Mouse (Mus musculus): ENCODE measurements around the gene Vamp5. TPM values are rescaled to one million over a fixed set of nuclear protein-coding genes. Genes with fewer than 3 reads are reported as not detected.

Vamp5 gene
- polyA plus RNA-seq, 1 experiment from 2014 or later, result 4.9 TPM

DNA sequence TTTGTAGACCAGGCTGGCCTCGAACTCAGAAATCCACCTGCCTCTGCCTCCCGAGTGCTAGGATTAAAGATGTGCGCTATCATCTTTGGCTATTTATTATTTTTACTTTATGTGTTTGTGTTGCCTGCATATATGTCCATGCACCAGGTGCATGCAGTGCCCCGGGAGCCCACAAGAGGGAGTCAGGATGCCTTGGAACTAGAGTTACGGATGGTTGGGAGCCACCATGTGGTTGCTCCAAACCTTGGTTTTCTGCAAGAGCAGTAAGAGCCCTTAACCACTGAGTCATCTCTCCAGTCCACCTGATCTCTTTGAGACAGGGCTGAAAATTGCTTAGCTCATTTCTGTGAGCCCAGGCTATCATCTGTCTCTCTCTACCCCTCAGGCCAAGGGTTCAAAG, 26.9 kb upstream of the Vamp5 start:
- H3K36me3 ChIP-seq (ENCODE audit: inconsistent target), result no peaks in the 10 kb centered on the region
- H3K79me2 ChIP-seq (ENCODE audit: inconsistent target), result no peaks in the 10 kb centered on the region
- WGBS (ENCODE audit: missing documents), result 0% methylated on average over 4 of the region's 5 CpGs
- no peak overlapping the region for H3K27ac ChIP-seq
- H3K4me3 ChIP-seq (ENCODE audit: inconsistent target), result no peak overlapping the region

- Histone ChIP-seq H3K79me2 (ENCODE audit: inconsistent target) (no peaks in the 10 kb centered on the region), H3K4me3 (ENCODE audit: inconsistent target) (no peak overlapping the region), H3K27ac (no peak overlapping the region), H3K36me3 (ENCODE audit: inconsistent target) (no peaks in the 10 kb centered on the region)
- WGBS (ENCODE audit: missing documents), result 98% methylated on average over 7 of the region's 7 CpGs
Observed at GRCm38 (mm10) chr6:72405356-72405755, 25.1 kb upstream of the Vamp5 start.

GRCm38 (mm10) chr6:72401875-72402274, 21.6 kb upstream of the Vamp5 start:
- H3K79me2 ChIP-seq (ENCODE audit: inconsistent target), result no peaks in the 10 kb centered on the region
- H3K4me3 ChIP-seq (ENCODE audit: inconsistent target), result no peak overlapping the region
- 19% methylated on average over 7 of the region's 7 CpGs for WGBS (ENCODE audit: missing documents)
- no peak overlapping the region for H3K27ac ChIP-seq
- H3K36me3 ChIP-seq (ENCODE audit: inconsistent target), result no peaks in the 10 kb centered on the region

- no peaks in the 10 kb centered on the region for H3K79me2 ChIP-seq (ENCODE audit: inconsistent target)
- H3K4me3 ChIP-seq (ENCODE audit: inconsistent target), result no peak overlapping the region
- H3K36me3 ChIP-seq (ENCODE audit: inconsistent target), result no peaks in the 10 kb centered on the region
- 89% methylated on average over 2 of the region's 2 CpGs for WGBS (ENCODE audit: missing documents)
- H3K27ac ChIP-seq, result no peak overlapping the region
Observed at GRCm38 (mm10) chr6:72399967-72400366, 19.7 kb upstream of the Vamp5 start.

- H3K4me3 ChIP-seq (ENCODE audit: inconsistent target), result no peak overlapping the region
- H3K36me3 ChIP-seq (ENCODE audit: inconsistent target), result no peaks in the 10 kb centered on the region
- WGBS (ENCODE audit: missing documents), result 91% methylated on average over 7 of the region's 10 CpGs
- H3K79me2 ChIP-seq (ENCODE audit: inconsistent target), result no peaks in the 10 kb centered on the region
- no peak overlapping the region for H3K27ac ChIP-seq
Observed at GRCm38 (mm10) chr6:72396837-72397251, 16.6 kb upstream of the Vamp5 start.

- peaks cover 16% of the 10 kb centered on the region for H3K36me3 ChIP-seq (ENCODE audit: inconsistent target)
- 98% methylated on average over 4 of the region's 5 CpGs for WGBS (ENCODE audit: missing documents)
- H3K79me2 ChIP-seq (ENCODE audit: inconsistent target), result peaks cover 36% of the 10 kb centered on the region
- H3K4me3 ChIP-seq (ENCODE audit: inconsistent target), result no peak overlapping the region
- no peak overlapping the region for H3K27ac ChIP-seq
Observed at GRCm38 (mm10) chr6:72392341-72392740, 12.1 kb upstream of the Vamp5 start.

DNA sequence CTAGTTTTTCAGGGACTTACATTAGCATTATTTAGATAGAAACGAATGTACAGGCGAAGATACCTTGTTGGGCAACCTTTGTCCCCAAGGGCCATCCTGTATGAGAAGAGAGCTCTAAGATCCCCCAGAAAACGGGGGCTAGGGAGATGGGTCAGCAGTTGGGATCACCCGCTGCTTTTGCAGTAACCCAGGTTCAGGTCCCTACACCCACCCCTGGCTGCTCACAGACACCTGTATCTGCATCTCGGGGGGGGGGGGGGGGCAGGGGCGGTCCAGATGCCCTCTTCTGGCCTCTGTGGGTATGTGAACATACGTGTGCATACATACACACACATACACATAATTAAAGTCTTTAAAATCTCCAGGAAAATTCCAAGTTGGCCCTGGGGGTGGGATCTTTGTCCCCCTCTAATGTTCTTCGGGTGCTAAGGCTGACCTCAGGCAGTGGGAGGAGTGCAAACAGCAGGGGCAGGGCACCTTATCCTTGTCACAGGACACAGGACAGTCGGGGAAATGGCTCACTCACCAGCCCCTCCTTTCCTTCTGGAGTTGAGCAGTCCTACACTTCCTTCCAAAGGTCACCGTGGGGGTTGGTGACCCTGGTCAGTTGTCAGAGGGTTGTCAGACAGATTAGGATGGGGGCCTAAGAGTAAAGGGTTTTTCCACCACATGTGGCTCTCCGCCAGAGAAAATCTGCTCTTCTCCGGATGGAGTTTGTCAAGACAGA, 10.7 kb upstream of the Vamp5 start:
- peaks cover 37% of the 10 kb centered on the region for H3K79me2 ChIP-seq (ENCODE audit: inconsistent target)
- H3K4me3 ChIP-seq (ENCODE audit: inconsistent target), result peak overlapping the region; percentile 88
- H3K36me3 ChIP-seq (ENCODE audit: inconsistent target), result peaks cover 26% of the 10 kb centered on the region
- peak overlapping the region; percentile 96 for H3K27ac ChIP-seq
- WGBS (ENCODE audit: missing documents), result 38% methylated on average over 11 of the region's 12 CpGs

- under 1% methylated on average over 33 of the region's 33 CpGs for WGBS (ENCODE audit: missing documents)
- H3K4me3 ChIP-seq (ENCODE audit: inconsistent target), result peak within 1 kb of the TSS; percentile 88
Observed at GRCm38 (mm10) chr6:72389941-72390771, 9.9 kb upstream of the Vamp5 start, which contains the start of gene Vamp8. Gene Vamp8 (minus strand): TSS chr6:72390703.

GRCm38 (mm10) chr6:72389471-72389940, 9.2 kb upstream of the Vamp5 start:
- WGBS (ENCODE audit: missing documents), result 2% methylated on average over 13 of the region's 13 CpGs
- peaks cover 41% of the 10 kb centered on the region for H3K36me3 ChIP-seq (ENCODE audit: inconsistent target)
- peaks cover 37% of the 10 kb centered on the region for H3K79me2 ChIP-seq (ENCODE audit: inconsistent target)
- H3K4me3 ChIP-seq (ENCODE audit: inconsistent target), result peak overlapping the region; percentile 88
- H3K27ac ChIP-seq, result peak overlapping the region; percentile 96

More at GRCm38 (mm10) chr6:72389941-72390771, 9.9 kb upstream of the Vamp5 start, which contains the start of gene Vamp8:
- peak within 1 kb of the TSS; percentile 96 for H3K27ac ChIP-seq
- peaks cover 34% of the 10 kb centered on the region for H3K36me3 ChIP-seq (ENCODE audit: inconsistent target)
- H3K79me2 ChIP-seq (ENCODE audit: inconsistent target), result peaks cover 37% of the 10 kb centered on the region

GRCm38 (mm10) chr6:72388791-72389329, 8.6 kb upstream of the Vamp5 start:
- WGBS (ENCODE audit: missing documents), result 43% methylated on average over 5 of the region's 6 CpGs

GRCm38 (mm10) chr6:72388266-72388665, 8.0 kb upstream of the Vamp5 start:
- H3K36me3 ChIP-seq (ENCODE audit: inconsistent target), result peaks cover 42% of the 10 kb centered on the region

More at GRCm38 (mm10) chr6:72388791-72389329, 8.6 kb upstream of the Vamp5 start:
- peak overlapping the region; percentile 88 for H3K4me3 ChIP-seq (ENCODE audit: inconsistent target)
- peaks cover 42% of the 10 kb centered on the region for H3K36me3 ChIP-seq (ENCODE audit: inconsistent target)
- peaks cover 37% of the 10 kb centered on the region for H3K79me2 ChIP-seq (ENCODE audit: inconsistent target)
- peak overlapping the region; percentile 96 for H3K27ac ChIP-seq

DNA sequence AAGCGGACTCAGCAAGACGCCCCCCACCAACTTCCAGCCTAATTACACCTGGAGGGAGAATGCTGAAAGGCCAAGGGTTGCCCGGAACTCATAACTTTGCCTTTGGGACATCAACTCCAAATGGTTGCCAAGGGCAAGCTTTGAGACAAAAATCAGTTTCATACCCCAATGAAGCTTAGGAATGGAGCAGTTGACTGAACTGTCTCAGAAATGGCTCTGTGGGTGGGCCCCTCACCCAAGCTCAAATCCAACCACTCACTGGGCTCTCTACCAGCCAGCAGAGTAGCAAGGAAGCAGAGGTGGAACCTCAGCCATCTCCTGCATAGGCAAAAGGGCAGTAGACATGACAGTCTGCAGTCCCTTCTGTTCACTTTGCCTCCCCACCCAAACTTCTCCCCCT, 7.5 kb upstream of the Vamp5 start:
- WGBS (ENCODE audit: missing documents), result 97% methylated on average over 3 of the region's 3 CpGs
- Histone ChIP-seq H3K79me2 (ENCODE audit: inconsistent target) (peaks cover 37% of the 10 kb centered on the region), H3K4me3 (ENCODE audit: inconsistent target) (no peak overlapping the region), H3K27ac (no peak overlapping the region), H3K36me3 (ENCODE audit: inconsistent target) (peaks cover 42% of the 10 kb centered on the region)

More at GRCm38 (mm10) chr6:72388266-72388665, 8.0 kb upstream of the Vamp5 start:
- H3K79me2 ChIP-seq (ENCODE audit: inconsistent target), result peaks cover 37% of the 10 kb centered on the region
- no peak overlapping the region for H3K4me3 ChIP-seq (ENCODE audit: inconsistent target)
- 65% methylated on average over 10 of the region's 10 CpGs for WGBS (ENCODE audit: missing documents)
- no peak overlapping the region for H3K27ac ChIP-seq

GRCm38 (mm10) chr6:72386561-72386960, 6.3 kb upstream of the Vamp5 start:
- Histone ChIP-seq H3K27ac (no peak overlapping the region), H3K36me3 (ENCODE audit: inconsistent target) (peaks cover 42% of the 10 kb centered on the region)
- WGBS (ENCODE audit: missing documents), result 95% methylated on average over 2 of the region's 2 CpGs

GRCm38 (mm10) chr6:72385258-72385657, 5.0 kb upstream of the Vamp5 start:
- H3K36me3 ChIP-seq (ENCODE audit: inconsistent target), result peaks cover 42% of the 10 kb centered on the region
- no peak overlapping the region for H3K4me3 ChIP-seq (ENCODE audit: inconsistent target)
- peaks cover 30% of the 10 kb centered on the region for H3K79me2 ChIP-seq (ENCODE audit: inconsistent target)
- H3K27ac ChIP-seq, result no peak overlapping the region
- 100% methylated on average over 4 of the region's 4 CpGs for WGBS (ENCODE audit: missing documents)

More at GRCm38 (mm10) chr6:72386561-72386960, 6.3 kb upstream of the Vamp5 start:
- Histone ChIP-seq H3K79me2 (ENCODE audit: inconsistent target) (peaks cover 37% of the 10 kb centered on the region), H3K4me3 (ENCODE audit: inconsistent target) (no peak overlapping the region)

Measured in macrophage (primary cell).